Mouse (Mus musculus) erythroblast, adult 5-6 weeks (primary cell): Measurements from ENCODE around the gene Gemin7. TPM values are rescaled to one million over a fixed set of nuclear protein-coding genes. Genes with fewer than 3 reads are reported as not detected.

Source experiments
- ATAC-seq: replicated peaks from 2 replicates; pipeline ENCODE4 v1.8.0; 2016; ENCODE audit warnings: moderate number of reproducible peaks, mild to moderate bottlenecking, moderate TSS enrichment, inconsistent platforms; ENCODE audit not compliant: poor library complexity, low FRiP score, severe bottlenecking
- total RNA-seq, 2 experiments: library from RNA; stranded (forward) in 1 of 2; stranded (reverse) in 1 of 2; fragments of 150-400 nt in 1 of 2; fragments of 200-764, 138-1000 nt in 1 of 2; gene quantifications; 2 replicates each; pipeline versions ENCODE4 v1.2.3 to v1.2.4; 2015 to 2017; ENCODE audit warnings: low replicate concordance in 2 of 2

Gemin7 gene
- total RNA-seq, 2 experiments from 2014 or later = 10.2 to 46.7 TPM

DNA sequence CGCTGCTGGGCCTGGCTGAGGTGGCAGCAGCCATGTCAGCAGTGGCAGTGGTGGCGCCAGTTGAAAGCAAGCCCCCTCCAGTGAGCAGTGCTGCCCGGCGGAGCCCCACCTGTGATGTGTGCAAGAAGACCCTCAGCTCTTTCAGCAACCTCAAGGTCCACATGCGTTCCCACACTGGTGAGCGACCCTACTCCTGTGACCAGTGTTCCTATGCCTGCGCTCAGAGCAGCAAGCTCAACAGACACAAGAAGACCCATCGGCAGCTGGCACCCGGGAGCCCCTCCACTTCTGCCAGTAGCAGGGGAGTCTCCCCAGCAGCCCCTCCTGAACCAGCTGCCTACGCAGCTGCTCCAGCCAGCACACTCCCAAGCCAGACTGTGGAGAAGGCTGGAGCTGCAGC, 2.4 kb upstream of the Gemin7 start:
- no peak for ATAC-seq

DNA sequence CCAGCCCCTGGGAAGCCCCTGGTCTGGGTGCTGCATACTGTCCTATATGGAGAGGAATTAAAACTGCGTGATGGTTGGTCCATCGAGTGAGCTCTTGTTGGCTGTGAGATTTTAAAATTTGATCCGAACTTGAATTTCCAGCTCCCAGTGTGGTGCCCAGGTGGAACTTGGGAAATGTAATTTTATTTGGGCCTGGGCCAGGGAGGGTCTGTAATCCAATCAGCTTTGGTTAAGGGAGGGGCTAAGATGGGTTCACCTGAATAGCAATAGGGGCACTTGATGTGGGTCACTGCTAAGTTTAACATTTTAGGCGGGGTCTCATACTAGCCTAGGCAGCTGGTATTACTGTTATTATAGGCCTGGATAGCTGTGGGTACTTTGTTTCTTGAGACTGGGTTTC, 1.0 kb upstream of the Gemin7 start:
- no peak for ATAC-seq

DNA sequence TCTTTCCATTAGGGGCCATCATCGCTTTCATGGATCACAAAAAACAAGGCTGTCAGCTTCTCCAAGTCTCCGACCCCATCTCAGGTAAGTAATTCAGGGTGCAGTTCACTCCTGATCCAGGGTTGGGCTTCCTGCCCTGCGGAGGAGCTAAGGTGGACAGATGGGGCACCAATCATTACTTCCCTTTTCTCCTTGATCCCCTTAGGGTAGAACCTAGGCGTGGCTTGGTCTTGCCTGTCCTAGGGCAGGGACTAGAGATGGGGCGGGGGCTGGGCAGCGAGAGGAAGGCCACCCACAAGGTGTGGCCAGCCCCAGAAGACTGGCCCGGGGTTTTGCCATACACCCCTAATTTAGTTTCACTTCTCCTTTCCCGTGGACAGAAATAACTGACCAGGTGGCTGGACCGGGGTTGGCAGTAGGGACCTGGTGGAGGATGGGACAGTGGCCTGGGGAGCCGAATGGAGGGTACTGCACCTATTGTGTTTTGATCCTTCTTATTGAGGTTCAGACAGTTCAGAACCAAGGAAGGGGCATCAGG, 551 bp upstream of the Gemin7 start:
- ATAC-seq = peak; percentile 26; the same call in 1 of the 2 replicates

DNA sequence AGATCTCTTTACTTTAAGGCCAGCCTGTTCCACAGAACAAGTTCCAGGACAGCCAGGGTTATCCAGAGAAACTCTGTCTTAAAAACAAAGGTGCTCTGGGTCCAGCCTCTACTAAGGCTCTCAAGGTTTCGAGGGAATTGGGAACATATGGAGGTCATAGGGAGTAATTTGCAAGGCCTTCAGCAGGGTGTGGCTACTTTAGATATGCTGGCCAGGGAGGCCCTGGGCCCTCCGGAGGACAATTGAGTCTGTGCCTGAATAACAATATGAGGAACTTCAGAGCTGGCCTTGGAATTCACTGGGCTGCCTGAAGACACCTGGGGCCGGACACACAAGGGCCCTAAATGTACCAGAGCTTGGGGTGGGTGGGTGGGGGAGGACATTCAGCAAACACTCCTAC, 1.8 kb downstream of the Gemin7 start:
- ATAC-seq = no peak

DNA sequence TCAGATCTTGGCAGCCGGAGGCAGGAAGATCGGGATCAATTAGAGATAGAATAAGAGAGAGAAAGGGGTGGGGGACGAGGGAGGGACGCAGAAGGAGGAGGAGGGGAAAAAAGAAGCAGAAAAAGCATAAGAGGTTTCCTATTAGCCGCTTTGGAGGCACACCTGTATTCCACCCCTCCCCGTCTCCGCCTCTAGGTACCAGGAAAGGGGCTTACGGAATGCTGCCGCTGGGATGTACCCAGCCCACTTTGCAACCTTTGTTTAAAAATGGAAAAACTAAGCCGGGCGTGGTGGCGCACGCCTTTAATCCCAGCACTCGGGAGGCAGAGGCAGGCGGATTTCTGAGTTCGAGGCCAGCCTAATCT, 3.6 kb downstream of the Gemin7 start:
- no peak for ATAC-seq

DNA sequence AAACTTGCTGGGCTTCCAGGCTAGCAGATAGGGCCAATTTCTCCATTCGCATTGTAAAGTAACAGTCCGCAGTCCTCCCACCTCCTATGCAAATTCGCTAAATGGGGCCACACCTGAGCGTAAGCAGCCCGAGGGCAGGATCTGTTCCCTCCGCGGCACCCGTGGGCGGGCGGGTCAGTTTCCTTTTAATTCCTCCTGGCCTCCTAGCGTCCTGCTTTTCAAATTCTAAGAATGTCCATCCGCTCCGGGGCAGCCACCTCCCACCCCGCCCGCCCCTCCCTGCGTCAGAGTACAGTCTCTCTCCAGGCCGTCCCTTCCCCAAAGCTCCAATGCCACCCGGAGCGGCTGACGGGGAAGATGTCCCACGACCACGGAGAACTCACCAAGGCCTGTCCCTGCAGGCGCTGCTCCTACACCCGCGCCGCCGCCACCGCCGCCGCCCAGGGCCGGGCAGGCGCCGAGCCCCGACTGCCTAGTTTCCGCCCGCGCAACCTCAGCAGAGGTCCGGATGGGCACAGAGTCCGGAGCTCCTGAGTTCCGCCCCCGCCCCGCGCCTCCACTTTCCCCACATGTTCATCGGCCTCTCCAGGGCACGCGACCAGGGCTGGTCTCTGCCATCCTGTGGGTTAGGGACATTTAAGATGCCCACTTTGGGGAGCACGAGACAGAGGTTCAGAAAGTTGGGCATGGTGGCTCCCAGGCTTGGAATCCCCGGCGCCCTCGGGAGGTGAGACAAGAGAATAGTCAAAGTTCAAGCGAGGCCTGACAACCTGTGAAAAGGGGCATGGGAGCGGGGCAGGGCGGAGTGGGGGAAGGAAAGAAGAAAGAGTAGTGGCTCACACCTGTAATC, 4.2 kb downstream of the Gemin7 start:
- ATAC-seq = peak; percentile 77

DNA sequence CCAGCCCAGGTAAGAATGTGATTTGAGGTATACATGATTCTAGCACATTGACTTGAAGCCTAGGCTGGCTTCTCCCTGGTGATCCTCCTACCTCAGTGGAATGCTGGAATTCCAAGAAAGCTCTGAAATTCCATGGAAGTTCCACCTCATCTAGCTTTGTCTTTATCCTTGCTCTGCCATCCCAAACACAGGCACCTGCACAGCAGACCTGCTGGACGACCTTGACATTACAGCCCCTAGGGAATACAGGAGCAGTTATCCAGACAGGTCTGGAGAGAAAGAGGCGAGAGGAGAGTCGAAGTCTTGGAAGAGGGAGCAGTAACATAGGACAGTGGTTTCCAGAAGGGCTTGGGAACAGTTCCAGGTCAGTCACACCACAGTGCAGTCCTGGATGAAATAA, 7.7 kb downstream of the Gemin7 start:
- ATAC-seq = no peak

DNA sequence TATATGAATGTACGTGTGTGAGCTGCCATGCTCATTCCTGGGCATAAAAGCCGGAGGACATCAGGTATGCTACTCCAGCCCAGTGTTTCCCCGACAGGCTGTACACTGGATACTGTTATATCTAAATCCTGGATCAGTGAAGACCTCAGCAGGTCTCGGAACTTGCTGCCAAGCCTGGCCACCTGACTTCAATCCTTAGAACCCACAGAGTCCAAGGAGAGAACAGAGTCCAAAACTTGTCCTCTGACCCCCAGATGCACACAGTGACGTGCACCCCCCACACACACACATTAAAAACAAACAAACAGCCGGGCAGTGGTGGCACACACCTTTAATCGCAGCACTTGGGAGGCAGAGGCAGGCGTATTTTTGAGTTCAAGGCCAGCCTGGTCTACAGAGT, 10.0 kb downstream of the Gemin7 start:
- ATAC-seq = no peak

DNA sequence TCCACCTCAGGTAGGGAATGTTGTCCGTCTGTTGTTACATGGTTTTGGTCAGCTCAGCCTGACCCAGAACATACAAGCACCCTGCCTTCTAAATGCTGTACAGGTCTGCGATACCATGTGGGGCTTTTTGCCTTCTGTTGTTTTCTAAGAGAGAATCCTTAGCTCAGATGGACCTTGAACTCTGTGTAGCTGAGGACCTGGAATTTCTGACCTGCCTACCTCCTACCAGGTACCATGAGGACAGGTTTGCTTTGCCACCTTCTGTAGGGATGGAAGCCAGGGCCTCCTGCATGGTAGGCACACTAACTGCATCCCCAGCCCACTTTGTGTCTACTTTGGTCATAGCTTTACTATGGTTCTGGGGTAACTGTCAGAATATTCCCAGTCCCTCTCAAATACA, 11.6 kb downstream of the Gemin7 start:
- ATAC-seq = no peak

DNA sequence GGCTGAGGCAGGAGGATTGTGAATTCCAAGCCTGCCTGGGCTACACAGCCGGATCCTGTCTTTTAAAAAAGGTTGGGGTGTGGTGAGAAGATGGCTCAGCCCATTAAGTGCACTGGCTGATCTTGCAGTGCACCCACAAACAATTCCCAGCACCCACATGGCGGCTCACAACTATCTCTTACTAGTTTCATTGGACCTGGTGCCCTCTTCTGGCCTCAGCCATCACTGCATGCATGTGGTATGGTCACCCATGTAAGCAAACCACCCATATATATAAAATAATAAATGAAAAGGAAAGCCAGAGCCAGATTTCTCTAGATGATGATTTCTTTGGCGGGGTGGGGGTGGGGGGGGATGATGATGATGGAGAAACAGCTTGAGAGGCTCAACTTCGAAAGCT, 12.9 kb downstream of the Gemin7 start:
- no peak for ATAC-seq

DNA sequence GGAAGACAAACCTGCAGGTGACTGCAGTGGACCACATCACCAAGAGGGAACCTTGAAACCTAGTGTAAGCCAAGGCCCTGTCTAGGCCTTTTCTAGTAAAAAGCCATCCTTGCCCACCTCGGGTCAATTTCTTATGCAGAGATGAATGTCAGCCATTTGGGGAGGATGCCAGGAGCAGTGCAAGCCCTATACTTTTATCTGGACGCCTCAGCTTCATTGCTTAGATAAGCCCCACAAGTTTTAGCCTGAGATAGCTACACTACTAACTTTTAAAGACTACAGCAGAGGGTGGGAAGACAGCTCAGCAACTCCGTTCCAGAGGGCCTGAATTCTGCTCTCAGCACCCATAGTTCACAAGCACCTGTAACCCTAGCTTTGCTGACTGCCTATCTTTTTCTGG, 13.5 kb downstream of the Gemin7 start:
- ATAC-seq = peak; percentile 64

DNA sequence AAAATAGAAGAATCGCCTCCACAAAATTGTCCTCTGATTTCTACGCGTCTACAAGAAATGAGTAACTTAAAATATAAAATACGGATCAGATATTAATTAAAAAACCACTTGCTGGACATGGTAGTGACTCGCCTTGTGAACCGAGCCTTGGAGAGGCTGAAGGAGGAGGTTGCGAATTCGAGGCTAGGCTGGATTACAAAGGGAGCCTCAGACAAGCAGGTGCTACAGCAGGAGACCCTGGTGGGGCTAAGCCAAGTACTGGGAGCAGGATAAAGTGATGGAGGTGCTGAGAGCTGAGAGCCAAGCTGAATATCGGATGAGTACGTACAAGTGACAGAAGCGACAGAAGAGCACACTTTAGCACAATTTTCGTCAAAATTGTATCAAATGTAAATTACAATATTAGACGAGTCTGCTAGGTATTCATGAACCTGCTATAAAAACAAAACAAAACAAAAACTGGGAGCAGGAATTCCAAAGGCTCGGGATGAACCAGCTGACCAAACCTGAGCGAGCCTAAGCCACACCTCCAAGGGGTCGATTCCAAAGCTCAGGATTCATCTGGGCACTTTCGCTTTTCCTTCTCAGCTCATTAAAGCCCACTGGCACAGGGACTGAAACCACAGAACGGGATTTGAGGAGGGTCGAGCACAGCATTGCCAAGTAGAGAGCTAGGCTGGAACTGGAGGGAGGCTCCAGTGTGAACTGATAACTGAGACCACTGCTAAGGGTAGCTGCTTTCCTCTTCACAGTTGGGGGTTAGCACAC, 14.6 kb downstream of the Gemin7 start, which contains the start of gene Ppp1r37:
Ppp1r37 (minus strand) TSS at position 434 of the 768 bp plus-strand sequence.
- ATAC-seq = 0 out of 2 replicates have a peak, but pooled peaks have one; percentile 13

DNA sequence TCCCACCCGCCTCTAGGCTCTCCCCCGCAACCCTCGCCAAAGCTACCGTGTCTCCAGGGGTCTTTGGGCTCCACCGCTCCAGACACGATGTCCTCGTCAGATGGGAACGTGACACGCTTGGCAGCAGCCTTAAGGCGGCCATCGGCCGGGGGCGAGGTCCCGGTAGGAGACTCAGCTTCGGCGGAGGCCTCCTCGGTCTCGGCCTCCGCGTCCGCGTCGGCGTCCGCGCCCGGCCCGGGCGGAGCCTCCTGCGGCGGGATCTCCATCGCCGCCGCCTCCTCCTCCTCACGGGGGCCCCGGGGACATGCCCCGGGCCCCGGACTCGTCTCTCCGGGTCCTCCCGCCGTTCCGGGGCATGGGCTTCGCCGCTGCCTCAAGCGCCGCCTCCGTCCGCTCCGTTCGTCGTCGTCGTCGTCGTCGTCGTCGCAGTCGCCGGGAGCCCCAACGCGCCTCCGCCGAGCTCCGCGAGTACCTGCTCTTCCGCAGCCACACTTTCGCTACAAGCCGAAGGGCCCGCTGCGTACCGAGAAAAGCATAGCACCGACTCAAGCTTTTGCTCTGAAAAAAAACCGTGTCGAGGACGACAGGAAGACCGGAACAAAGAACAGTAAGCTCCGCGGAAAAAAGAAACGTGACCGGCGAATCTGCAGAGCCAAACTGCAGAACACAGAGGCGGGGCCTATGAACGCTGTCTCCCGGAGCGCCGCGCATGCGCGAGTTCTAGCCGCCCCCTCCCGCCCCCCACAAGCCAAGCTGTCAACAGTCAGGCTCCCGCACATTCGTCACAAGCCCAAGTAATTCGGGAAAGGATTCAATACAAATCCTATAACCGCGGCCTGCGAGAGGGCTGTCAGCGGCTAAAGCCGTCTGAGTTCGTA, 15.4 kb downstream of the Gemin7 start:
- peak; percentile 79 for ATAC-seq

DNA sequence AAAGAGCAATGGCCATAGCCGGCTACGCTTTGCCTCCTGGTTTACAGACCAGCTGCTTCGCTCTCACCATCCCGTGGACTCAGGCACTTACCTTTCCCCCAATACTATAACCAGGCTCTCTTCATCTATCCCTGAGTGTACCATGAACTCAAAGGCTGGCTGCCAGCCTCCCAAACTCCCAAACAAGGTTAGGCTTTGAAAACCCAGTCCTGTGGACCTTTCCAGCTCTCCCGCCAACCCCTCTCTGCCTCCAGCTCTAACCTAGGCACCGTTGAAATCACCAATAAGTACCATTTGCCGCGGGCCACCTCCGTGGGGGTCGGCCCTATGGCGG, 16.0 kb downstream of the Gemin7 start:
- no peak for ATAC-seq

DNA sequence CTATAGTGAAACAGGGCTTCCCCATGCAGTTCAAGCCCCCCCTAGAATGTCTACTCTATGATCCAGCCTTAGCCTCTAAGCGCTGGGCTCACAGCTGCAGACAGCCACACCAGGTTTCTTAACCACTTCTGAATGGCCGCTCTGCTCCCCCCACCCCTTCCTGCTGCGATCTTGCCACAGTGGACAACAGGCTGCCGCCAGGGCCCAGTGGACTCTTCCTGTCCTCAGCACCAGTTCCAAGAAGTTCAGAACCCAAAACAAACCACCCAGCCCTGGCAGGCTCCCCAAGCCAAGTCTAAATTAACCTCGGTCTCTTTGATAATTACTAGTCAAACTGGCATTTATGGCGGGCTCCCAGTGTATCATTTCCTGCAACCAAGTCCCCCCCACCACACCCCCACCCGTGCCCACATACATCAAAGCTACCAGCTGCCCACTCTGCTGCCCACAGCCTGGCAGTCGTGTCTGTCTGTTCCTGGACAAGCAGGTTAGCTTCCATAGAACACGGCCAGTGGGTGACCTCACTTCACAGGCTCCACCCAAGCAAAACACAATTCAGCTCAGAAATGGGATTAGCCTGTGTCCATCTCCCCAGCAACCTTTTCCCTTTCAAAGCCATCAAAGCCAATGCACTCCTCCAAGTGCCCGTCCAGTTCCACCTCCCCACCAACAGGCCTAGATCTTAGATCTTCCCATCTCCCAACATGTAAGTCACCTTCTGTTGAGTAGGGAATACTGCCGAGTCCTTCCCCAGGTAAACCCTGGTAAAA, 16.7 kb downstream of the Gemin7 start:
- no peak for ATAC-seq

DNA sequence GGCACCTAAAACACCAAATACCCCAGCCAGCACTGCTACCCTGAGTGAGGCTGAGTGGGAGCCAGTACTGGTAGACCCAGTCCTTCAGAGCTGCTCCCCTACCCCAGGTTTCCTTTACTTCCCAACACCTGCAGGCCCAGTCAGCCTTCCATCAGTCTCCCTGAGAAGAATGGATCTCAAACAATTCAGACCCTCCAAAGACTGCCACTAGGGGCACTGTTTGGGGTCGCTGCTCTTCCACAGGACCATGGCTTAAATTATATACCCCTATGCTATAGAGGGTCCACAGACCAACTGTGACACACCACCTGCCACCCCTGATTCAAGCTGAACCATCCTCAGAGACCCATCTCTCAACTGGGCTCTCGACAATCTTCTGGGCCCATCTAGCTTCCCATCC, 18.4 kb downstream of the Gemin7 start:
- ATAC-seq = no peak

DNA sequence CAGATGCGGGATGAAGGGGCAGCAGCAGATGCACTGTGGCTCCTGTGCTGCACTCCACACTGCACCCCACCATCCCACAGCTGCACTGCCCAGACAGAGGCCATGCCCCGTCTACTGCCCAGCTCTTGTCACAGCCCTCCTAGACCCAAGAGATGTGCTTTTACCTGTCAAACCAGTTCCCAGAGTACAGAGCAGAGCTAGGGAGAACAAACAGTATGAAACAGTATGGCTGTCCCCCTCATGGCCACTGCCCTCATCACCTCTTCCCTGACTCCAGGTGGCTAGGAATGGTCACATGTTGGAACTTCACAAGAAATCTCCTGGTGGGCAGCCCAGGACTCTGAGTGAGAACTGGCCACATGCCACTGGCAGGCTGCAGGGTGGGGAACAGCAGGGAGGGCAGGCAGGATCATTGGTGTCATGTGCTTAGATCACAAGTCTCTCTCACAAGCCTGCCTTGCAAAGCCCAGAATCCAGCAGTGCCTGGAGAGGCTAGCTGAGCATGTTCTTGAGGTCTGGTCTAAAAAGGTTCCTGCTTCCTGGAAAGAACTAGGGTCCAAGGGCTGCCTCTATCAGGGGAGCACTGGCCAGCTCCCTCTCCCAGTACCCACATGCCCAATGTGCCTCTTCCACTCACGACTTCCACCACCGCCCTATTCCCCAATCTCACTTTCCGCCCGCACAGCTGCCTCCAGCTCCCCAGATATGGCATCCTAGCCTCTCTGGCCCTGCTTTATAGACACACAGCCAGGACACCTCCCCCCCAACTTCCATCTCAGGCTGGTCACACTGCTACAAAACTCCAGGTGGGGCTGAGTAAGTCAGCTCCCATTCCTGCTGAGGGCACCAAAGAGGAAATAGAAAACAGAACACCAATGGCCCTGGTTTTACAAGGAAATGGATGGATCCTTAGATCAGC, 19.2 kb downstream of the Gemin7 start:
- peak; percentile 29 for ATAC-seq

DNA sequence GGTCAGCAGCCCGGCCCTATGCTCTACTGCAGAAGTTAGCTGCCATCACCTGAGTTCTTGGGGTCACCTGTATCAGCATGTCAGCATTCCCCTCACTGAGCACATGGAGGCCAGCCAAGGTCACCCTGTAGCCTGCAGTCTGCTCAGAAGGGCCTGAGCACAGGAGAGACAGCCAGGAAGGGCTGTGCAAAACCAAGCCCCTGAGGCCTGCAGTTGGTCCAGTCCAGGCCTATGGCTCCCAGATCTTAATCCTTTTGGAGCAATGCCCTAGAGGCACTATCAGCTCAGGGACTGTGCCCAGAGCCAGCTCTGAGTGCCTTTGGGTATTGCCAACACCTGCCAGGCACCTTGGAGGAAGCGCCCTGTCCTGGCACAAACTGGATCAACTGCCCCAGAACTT, 20.3 kb downstream of the Gemin7 start:
- no peak for ATAC-seq
